Mouse (Mus musculus): ENCODE measurements around the gene Ccdc13.
A peak's percentile ranks its signal among the peaks of the same experiment; 100 is the strongest.

Gene Ccdc13

DNA sequence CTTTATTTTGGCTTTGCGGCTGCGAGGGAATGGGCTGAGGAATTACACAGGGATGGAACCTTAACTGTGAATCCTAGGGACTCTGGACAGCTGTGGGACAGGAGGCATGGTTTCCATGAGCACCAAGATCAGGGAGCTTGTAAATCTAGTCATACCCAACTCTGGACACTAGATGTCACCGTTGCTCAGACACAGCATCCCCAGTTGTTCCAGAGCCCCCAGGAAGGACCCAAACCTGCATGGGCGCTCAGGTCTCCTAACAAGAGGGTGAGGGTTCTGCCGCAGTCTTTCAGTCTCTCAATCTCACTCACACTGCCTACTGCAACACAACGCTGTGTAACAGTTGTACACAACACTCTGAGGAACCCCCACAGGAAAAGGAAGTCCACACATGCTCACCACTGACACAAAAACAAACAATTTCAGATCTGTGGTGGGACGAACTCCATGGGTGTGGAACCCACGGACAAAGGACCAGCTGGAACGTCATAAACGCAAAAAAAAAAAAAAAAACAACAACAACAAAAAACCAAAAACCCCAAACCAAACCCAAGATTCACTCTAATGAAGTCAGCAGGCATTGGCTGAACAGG lies 7.4 kb upstream of the Ccdc13 start:
- peak; percentile 39 for DNase-seq

DNA sequence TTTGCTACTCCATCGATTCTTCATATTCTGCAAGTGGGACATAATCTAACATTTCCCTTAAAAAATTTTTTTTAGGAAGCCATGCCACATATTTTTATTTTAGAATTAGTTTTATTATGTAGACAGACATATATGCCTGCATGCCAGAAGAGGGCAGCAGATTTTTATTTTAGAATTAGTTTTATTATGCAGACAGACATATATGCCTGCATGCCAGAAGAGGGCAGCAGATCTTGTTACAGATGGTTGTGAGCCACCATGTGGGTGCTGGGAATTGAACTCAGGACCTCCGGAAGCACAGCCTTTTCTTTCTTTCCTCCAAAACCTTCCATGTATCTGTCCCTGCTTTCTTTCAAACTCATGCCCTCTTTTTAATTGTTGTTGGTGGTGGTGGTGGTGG lies 3.7 kb upstream of the Ccdc13 start:
- DNase-seq, result no peak

DNA sequence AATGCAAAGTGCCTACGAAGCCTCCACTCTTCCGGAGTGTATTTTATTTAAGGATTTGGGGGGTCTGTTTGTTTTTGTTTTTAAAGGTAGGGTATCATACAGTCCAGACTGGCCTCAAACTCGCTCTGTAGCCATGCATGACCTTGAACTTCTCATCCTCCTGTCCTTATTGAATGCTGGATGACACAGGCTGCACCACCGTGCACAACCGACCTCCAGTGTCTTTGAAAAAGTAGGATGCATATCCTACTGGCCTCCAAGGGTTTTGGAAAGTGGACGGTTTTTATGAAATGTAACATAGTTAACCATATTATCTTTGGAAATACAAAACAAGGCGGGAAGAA lies 333 bp upstream of the Ccdc13 start:
- no peak for DNase-seq

DNA sequence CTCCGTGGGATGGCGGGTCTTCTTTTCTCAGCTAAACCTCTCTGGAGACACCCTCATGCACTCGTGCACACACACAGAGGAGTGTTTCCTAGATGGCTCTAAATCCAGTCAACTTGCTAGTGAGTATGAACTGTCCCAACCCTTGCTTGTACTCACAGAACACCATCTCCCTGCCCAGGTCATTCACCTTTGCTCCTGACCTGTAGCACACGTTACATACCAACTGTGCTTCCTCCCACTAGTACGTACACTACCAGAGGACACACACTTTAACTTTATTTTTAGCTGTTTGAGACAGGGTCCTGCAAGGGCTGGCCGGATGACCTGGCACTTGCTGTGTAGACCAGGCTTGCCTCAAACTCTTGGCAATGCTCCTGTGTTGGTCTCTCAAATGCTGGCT lies 1.3 kb downstream of the Ccdc13 start:
- DNase-seq, result no peak

DNA sequence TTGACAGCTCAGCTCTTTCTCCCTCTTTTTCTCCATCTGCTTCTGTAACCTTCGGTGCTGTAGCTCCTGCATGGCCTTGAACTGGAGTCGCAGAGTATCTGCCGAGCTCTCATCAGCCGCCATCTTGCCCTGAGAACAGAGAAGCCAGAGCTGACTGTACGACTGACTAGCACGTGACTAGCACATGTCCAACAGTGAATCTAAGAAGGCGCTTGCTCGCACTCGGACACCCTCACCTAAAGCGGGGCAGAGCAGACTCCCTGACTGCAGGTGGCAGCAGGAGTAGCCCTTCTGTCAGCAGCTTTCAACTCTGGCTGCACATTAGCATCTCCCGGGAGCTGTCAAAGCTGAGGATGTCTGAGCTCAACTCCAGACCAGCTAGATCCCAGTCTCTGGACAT lies 5.4 kb downstream of the Ccdc13 start:
- no peak for DNase-seq

DNA sequence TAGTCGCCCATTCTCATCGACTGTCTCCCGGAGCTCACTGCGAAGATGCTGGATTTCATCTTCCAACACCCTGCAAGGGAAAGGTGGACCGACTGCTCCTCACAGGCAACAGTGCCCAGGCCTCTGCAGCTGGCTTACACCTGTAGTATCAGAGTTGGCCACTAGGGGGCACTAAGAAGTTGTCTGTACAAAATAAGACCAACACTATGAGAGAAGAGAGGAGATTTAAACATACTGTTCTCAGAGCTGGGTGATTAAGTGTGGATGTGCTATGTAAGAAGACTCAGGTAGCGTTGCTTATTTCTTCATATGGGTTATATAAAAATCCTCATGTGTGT lies 8.3 kb downstream of the Ccdc13 start:
- peak; percentile 88 for DNase-seq

DNA sequence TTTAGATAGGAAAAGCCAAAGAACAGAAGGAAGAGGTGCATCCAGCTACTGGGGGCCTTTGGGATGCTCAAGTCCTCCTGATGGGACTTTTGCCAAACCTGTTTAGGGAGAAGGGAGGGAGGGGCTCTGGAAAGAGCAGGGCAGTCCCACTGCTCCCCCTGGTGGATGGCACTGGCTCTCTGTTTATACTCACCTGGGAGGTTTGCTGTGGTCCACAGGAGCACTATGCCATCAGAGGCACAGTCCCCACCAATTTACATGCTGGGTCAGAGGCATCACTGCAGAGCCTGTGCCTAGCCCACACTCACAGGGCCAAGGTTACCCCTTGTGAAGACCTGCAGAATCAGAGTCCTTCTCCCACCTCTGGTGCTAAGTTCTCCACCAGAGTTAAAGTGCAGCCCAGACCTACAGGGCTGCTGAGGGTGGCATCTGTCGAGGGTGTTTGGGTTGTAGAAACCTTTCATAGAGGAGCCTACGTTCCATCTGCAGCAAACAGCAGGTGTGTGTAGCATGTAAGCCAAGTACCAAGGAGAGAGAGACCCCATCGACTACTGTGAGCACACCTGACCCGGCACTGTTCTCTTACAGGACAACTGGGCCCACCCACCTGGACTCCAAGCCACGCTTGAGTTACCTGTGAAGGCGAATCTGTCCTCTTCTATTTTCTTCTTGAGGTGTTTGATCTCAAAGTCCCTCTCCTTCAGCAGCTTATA lies 8.9 kb downstream of the Ccdc13 start:
- DNase-seq, result peak; percentile 68

DNA sequence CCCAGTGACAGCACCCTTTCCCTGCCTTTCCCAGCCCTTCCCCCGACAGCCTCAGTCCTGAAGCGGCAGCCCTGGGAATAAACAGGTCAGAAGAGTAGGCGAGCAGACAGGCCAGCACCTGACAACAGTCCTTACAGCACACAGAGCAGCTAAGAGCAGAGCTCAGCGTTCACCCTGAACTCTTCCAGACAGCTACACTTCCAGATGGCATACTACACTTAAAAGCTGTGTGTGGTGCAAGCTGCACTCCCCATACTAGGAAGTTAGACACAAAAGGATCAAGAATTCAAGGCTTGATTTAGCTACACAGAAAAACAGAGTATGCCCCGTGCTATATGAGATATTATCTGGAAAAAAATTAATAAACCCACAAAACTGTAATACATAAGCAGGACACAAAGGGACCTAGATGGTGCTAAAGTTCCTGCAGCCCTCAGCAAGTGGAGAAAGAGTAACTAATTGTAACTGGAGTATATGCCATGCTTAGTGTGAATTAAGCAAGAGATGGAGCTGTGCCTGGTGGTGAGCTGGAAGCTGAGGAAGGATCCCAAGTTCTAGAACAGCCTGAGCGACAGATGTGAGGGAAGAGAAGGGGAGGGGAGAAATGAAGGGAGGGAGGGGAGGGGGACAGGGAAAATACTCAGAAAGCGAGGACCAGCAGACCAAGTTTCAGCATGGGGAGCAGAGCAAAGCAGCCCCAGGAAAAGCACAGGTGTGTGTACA lies 9.8 kb downstream of the Ccdc13 start:
- no peak for DNase-seq

DNA sequence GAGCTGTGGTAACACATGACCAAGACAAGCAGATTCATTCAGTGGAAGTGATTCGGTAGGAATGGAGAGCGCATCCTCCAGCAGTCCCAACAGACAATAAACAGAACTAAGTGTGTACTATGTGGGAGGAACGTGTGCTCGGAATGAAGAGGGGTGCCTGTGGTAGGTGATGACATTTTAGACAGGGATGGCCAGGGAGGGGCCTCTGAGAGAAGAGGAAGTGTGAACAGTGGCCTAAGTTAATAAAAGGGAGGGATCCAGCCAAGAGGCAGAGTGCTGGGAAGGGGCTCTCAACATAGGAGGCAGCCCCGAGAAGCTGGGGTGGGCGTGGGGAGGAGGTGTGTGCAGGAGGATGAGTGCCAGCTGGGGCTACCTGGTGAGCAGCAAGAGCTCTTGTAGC lies 10.9 kb downstream of the Ccdc13 start:
- DNase-seq, result no peak

DNA sequence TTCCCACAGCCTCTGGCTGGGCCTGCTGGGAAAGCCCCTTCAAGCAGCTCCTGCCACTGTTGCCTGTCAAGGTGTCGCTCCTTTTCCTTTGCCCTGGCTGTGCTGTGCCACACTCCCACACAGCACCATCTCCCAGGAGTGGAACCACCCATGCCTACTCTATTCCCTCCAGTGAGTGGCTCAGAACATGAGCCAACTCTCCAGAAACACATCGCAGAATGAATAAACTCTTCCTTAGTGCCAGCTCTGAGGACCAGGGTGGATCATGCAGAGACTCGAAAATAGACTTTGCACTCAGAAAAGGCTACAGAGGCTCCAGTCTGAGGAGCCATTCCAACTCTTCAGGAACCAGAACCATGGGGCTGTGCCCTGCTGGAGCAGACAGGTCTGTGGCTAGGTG lies 12.9 kb downstream of the Ccdc13 start:
- no peak for DNase-seq

DNA sequence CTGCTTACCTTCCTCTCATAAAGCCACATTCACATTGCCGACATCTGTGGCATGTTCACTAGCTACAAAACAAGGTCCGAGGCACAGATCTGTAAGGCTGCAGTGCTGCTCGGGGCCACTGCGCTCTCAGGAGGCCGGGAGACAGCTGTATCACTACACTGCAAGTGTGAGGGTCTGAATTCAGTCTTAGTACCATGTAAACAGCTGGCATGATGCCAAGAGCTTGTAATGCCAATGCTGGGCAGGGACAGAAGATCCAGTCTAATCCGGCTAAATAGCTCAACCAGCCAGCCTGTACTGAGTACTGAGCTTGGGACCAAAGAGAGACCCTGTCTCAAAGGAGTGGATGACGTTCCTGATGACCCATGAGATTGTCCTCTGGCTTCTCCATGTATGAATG lies 15.3 kb downstream of the Ccdc13 start:
- no peak for DNase-seq

DNA sequence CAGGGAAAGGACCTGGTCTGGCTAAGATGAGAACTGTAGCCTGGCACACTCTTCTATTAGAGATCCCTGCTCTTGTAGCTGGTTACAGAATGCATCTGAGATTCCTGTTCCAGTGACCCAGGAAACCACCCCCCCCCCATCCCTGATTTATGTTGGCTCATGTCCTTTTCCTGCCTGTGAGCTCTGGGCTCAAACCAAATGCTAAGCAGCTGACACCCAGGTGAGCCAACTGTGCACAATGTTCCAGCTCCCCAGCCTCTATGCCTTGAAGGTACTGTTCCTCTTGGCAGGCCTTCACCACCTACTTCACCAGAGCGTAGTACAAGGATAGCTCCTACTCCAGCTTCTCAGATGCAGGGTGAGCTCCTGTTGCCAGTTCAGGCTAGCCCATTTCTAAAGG lies 16.2 kb downstream of the Ccdc13 start:
- no peak for DNase-seq

DNA sequence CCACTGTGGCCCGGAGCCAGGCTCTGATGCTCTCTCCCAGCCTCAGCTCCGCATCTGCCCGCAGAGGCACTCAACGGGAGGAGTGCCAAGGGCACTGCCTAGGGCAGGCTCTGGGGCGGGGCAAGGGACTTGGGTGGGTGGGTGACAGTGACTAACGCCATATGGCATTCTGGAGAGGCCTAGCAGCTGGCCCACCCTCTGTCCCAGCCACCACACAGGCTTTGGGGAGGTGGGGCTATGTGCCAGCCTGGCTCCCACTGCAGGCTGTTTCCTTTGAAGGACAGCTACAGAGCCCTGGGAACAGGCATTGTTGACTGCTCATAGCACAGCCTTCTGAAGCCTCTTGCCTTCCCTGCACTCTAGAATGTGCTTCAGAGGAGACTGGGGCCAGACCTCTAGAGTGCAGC lies 16.7 kb downstream of the Ccdc13 start:
- no peak for DNase-seq

DNA sequence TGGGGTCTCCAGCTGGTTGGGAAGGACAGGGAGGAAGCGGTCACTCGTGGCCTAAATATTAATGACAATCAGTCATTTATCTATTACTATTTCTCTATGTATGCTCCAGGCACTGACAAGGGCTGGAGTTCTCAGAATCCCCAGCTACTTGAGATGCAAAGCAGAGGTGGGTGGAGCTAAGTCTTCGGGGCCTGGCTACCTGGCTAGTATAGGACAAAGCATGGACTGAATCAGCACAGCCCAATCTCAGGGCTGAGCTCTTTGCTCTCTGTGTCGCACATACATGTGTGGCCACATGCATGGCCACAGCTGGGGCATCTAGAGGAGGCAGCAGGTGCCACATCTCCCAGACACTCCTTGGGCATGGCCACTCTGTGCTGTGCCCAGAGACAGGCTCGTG lies 18.5 kb downstream of the Ccdc13 start:
- no peak for DNase-seq

DNA sequence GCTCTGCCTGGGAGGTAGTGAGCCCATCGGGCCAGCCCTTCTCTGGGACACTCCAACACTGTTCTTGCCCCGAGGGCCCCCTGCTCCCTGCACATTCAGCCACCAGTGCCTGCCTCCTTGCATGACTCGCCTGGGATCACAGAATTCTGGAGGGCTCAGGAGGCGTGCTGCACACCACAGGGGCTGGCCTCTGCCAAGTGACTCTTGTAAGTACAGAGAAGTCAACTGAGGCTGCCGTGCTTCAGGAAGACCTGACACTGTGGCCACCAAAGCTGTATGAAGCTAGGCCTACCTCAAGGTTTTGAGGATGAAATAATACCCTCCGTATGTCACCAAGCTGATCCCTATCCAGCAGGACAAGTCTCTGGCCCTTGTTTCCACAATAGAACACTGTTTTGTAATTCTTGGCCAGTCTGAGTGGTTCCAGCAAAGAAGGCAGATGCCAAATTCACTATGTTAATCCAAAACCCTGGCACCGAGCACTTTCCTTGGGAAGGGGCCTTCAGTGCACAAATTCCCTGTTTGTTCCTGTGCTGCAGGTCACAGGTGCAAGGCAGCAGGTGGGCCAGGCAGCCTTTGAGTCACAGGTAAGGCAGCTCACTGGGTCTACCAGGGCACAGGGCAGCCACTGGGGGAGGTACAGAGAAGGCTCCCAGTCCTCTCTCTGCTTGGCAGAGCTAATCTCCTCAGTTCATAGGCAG lies 19.3 kb downstream of the Ccdc13 start:
- DNase-seq, result no peak

DNA sequence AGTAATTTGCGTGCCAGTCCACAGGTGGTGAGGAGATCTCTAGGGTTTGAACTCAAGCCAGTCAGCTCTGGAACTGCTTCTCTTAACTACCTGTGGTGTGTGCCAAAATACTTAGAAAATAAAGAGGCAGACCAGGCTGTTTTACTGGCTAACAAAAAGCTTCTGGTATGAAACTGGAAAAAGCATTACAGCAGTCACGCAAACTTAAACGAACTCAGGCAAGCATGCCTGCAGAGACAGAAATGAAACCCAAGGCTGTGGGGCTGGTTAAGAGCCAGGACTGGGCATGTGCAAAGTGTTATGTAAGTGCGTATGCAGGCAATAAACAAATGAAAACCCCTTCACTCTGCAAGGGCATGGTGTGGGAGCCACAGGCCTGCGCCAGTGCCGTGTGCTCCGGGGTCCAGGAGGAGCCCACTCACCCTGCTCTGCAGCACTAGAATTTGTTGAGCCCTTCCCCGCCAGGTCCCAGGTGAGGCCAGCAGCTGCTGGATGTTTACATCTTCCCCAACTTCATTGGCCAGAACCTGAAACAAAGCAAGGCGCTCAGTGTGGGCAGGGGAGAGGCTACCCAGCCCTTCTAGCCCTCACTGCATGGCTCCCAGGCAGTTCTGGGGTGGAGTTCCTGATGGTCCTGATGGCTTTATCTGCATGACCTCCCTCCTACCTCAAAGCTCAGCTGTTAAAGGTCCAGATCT lies 20.0 kb downstream of the Ccdc13 start:
- DNase-seq, result no peak

DNA sequence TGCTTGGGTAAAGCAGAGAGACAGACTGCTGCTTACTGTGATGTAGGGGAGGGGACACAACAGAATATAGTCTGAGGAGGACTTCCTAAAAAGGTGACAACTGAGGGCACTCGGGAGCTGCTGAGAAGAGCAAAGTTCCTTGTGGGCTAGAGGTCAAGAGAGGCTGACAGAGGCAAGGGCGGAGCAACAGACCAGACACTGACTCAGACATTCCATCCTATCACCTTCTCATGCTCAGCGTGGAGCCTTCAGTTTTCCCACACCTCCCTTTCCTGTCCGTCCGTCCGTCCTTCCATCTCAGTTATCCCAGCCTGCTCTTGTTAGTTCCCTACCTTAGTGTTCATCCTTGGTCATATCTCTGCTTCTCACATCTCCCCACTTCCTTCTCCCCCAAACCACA lies 24.1 kb downstream of the Ccdc13 start:
- DNase-seq, result no peak

DNA sequence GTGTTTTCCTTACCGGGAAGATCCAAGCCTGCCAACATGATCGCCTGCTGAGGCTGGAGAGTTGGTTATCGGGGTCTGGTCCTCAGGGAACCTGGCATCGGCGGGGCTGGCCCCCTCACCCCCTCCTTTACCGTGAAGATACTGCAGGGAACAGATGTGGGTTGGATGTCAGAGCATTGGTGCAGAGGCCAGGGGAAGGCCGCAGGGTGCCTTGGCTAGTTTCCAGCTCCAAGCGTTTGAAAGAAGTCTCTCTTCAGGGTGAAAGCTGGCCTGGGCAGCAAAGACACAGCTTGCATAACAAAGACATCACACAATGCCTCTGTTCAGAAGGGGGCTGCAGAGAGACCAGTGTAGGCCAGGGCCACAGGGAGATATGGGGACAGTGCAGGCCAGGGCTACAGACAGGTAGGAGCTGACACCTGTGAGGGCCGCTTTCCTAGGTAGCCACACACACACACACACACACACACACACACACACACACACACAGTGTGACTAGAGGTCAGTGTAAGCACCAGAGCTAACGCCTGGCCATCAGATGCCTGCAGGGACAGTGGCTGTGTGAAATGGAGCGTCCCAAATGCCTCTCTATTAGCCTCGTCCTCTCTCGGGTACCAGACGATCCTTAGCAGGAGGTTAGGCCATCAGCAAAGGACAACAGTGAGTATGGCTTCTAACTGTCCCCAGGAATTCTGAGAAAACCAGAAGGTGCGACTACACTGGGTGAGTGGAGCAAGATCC lies 29.0 kb downstream of the Ccdc13 start:
- DNase-seq, result no peak

DNA sequence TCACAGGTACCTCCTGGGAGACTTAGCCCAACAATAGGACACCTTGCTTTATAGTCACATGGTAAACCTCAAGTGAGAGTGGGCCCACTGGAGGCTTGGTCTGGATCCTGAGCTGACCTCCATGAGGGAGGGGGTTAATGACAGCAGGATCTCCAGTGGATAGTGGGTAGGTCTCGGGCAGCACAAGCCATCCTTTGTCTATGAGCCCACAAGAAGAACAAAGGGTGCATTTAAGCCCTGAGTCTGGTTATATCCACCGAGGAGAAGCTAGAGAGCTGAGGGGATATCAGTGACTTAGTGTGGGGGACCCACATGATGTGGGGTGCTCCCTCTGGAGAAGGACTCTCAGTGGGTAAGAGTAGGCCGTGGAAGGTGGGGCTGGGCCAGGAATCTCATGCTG lies 30.8 kb downstream of the Ccdc13 start:
- no peak for DNase-seq

DNA sequence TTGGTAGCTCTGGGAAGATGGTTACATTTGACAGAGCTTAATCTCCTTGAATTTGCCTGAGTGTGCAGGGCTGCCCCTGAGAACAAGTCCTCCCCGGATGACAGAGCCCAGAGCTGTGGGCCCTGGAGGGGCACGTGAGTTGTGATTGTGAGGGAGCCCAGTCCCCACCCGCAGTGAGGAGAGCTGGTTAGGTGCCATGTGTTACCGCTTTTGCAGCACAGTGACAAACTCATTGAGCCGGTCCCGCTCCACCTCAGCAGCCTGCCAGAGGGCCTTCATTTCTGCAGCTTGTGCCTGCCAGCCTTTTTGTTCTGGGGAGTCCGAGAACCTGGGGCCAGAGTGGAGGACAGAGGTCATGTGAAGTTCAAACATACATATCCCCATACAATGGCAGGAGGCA lies 31.3 kb downstream of the Ccdc13 start:
- DNase-seq, result no peak

DNA sequence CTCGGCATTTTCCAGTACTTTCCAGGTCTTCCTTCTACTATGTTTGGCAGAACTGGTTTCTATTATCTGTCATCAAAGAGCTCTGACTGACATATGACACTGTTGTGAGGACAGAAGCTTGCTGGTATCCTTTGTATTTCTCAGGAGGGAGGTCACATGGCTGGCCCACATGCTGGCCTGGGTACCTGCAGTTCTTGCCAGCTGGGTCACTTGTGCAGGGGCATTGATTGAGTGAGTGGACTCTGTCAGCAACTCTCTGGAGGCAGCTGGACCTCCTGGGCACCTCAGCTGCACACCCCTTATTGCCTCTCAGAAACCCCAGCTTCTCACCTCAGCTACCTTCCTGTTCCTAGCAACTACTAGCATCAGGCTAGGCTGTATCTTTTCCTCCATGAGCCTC lies 31.7 kb downstream of the Ccdc13 start:
- DNase-seq, result no peak

DNA sequence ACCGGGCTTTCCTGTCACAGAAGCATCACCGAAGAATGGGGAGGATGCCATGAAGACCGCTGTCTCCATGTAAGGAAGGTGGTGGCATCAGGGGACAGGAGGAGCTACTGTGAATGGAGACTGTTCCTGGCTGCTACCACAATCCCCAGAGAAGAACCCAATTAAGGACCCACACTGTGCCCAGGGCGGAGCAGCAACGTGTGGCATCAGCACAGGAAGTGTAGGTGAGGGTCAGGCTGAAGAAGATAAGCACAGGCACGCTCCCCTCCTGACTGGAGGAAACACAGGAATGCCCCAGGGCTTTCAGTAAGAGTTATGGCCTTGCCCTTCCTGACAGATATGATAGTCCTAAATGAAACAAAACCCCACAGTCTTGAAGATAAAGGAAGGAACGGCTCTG lies 36.5 kb downstream of the Ccdc13 start:
- no peak for DNase-seq
